Mouse (Mus musculus): ENCODE results near the gene March1. TPM values are rescaled to one million over a fixed set of nuclear protein-coding genes. Genes with fewer than 3 reads are reported as not detected.
A peak's percentile ranks its signal among the peaks of the same experiment; 100 is the strongest.
"Not testable (repeated sequence)": the region's sequence is repeated elsewhere in the genome, so short reads cannot be mapped to it uniquely, and the experiment has no call there.

The March1 gene
- total RNA-seq, 2 experiments from 2014 or later = 46.2 to 51.7 TPM

DNA sequence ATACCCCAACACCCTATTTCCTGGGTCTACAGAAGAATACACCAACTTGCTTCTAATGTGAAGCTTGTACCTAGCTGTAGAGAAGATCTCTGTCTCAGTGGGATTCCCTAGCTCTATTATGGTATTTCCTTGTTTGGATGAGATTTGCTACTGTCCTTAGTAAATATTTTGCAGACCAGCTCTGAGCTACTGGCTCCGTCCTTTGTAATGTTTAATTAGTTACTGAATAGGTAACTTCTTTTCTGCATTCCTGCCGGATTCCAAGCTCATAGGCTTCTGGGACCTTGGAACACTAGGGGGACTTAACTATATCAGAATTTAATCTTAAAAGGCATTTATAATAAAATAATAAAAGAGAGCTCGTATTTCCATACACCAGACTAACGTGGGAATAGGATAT is 799.9 kb downstream of the March1 start:
- not testable (repeated sequence) for DNase-seq

DNA sequence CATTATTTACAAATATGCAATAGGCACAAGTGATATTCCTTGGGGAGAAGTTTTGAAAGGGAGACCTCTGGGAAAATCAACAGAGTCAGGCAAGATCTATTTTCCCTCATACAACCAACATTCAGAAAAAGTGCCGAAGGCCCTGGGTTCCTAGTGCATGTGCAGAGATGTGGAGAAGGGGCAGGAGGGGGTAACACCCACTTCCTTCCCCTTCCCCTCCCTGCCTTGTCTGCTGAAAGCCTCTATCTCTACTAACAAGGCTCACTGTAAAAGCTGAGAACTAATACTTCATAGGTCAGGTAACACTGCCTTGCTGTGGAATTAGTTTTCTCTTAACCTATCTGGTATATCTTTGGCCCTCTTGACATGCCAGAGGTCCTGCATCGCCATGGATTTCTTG is 812.9 kb downstream of the March1 start:
- DNase-seq = no peak

DNA sequence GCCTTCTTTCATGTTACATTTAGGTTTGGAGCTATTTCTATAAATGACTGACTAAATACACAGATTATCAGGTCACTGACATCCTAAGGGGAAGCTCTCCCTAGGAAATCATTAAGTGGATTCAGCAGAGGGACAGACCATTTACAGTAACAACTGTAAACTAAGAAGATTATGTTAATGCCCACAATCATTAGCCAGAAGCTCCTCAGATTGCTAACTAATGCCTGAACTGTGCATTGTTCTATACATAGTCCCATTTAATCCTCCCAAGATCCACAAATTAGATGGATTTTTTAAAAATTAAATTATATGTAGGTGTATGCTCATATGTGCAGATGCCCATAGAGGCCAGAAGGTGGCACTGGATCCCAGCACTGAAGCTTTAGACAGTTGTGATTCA is 815.9 kb downstream of the March1 start:
- DNase-seq = no peak

DNA sequence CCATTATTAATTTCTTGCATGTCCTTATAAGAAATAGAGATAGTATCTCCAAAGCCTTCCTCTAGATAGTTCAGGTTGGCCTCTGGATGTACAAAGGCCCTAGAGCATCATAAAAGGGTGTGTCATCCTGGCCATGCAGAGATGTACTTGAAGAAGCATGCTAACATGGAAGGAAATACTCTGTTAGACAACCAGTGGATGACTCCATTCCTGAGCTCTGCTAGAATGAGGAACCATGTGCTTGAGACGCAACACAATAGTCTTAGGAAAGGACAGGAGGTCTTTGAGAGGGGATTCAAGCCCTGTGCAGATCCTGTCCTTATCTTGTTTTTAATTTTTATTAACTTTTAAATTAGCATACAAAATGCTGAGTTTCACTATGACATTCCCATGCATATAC is 819.1 kb downstream of the March1 start:
- no peak for DNase-seq

DNA sequence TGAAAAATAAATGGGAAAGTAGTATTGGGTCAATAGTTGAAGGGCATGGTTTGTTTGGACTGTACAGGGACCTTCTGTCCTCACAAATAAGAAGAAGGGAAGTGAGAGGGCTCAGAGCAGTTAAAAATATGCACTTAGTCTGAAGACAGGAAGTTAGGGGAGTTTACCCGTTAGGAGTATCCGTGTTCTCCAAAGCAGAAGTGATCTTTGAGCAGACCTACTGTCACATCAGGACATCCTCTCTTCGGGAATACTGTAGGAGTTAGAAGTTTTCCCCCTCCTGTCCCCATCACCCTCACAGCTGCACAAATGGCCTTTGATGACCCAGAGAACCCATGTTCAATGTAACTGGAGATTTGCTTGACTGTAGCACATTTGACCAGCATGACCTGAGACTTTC is 820.2 kb downstream of the March1 start:
- DNase-seq = no peak

DNA sequence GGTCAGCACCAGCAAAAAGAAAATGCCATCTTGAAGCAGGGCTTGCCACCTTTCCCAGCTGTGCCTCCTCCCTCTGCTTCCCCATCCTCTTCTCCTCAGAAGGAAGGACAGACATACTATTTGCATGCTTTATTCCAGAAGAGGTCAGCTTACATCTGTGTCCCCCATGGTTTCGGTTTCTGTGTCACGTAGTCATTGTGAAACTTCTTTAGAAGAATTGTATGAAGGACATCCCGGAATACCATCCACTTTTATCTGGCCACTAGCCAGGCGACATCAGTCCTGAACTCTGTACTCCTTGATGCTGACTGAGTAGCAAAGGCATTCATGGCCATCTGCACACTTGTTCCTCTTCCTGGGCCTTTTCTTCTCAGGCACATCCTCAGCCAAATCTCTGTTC is 820.8 kb downstream of the March1 start:
- no peak for DNase-seq

DNA sequence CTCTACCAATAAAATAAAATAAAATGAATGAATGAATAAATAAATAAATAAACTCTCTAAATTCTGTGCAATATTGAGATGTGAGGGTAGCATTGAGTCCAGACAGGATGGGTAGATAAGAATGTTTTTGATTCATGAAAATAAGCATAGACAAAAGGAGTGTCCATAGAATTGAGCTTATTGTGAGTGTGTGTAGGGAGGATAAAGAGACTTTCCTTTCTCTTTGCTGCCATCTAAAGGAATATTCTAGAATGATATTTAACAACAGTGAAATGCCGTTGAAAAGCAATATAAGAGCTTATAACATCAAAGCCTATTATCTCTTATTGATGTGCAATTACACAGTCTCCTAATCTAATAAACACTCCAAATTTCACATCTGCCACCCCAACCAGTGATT is 823.4 kb downstream of the March1 start:
- DNase-seq = no peak

DNA sequence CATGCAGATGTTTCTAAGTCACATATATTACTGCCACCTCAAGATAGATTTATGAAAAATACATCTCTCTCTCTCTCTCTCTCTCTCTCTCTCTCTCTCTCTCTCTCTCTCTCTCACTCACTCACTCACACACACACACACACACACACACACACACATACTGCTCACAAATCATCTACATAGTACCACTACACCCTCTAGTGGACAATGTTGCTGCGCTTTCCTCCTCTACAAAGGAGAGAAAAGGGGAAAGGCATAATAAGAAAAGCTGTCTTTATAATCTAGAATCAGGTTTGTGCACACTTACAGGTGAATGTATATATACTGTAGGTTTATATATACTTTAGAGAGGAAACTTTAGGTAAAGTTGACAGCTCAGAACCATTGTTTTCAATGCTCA is 825.1 kb downstream of the March1 start:
- no peak for DNase-seq

DNA sequence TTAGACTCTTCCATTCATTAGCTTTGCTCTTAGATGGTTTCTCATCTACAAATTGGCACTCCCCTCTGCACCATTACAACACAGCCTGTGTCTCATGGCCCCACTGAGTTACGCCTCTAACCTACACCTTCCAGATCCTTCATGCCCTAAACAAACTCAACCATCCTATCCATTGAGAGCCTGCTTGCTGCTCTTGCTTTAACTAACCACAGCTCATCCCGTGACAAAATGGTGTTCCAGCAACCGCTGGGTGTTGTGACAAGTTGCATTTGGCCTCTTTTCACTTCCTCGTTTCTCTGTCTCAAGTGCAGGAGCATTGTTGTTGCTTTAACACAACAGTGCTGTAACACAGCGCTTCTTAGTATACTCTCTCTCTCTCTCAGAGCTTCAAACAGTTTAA is 826.4 kb downstream of the March1 start:
- no peak for DNase-seq

DNA sequence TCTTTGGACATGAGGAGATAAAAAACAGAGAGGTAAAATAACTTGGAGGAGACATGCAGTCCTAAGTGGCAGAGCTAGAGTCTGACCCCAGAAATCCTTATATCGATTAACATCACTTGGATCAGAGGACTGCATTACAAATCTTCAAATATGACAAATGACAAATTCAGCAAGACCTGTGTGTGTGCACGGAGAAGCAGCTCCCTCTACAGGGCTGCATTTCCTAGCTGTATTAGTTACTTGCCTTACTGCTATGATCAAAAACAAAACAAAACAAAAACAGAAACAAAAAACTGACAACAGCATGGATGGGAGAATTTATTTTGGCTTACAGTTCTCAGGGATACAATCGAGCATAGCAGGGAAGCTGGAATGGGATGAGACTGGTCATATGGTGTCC is 827.7 kb downstream of the March1 start:
- DNase-seq = no peak

DNA sequence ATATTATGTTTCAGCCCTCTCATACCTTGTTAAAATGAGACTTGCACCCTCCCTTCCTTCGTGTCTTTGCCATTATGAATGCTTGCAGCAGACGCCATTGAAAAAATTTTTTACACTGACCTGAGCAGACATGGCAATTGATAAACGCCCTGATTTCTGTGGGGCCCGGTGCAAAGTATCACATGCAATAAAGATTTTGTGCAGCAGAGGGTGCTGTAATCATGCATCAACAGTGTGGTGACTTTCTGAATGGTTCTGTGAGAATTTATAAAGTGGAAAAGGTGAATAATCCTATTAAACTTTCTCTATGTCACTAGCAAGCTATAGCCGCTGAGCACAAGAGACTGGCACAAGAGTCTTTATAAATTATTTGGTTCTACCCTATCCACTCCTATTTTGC is 833.0 kb downstream of the March1 start:
- peak; percentile 32 to 51 for DNase-seq

DNA sequence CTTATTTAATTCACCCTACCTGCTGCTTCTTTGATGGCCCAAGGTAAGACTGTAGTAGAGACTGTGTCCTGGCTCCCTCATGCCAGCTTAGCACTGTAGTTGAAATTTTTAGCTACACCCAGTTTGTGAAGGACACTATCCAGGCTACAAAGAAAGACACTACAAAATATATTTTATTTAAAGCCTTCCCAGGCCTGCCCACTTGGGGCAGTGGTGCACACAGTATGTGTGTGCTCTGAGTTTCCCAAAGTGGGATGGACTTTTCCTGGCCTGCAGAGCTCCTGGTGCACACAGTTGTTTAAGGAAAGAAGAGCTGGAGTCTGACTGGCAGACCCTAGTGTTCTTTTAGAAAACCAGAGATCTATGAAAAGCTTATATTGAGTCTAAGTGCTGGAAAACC is 839.4 kb downstream of the March1 start:
- no peak for DNase-seq

DNA sequence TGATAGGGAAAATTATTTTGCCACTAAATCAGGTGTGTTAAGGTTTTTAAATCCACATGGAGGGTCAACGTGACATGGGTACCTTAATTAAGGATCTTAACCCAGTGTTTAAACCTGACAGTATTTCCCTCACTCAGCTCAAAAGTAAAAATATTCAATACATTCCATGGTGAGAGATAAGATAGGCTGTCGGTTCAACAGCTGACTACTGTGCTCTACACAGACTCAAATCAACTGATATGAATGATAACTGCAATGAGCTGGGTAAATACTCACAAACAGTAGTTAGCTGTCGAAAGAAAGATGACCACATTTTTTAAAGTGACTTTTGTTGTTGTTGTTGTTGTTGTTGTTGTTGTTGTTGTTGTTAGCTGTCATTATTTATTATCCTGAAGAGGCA is 852.1 kb downstream of the March1 start:
- no peak for DNase-seq

DNA sequence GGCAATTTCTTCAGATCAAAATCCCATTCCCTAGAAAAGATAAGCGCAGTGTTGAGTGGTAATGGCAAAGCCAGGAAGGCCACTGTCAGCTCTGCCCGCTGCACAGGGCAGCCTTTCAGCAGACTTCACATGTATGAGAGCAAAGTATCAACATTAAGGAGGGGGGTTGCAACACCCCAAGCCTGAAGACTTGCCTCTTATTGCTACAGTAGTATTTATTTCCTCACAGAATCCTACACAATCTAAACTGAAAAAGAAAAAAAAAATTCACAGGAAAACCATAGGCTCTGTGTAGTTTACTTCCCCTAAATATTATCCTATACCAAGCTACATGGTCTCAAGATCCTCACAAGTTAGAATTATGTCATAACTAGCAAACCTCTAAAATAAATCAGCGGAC is 859.2 kb downstream of the March1 start:
- no peak for DNase-seq

DNA sequence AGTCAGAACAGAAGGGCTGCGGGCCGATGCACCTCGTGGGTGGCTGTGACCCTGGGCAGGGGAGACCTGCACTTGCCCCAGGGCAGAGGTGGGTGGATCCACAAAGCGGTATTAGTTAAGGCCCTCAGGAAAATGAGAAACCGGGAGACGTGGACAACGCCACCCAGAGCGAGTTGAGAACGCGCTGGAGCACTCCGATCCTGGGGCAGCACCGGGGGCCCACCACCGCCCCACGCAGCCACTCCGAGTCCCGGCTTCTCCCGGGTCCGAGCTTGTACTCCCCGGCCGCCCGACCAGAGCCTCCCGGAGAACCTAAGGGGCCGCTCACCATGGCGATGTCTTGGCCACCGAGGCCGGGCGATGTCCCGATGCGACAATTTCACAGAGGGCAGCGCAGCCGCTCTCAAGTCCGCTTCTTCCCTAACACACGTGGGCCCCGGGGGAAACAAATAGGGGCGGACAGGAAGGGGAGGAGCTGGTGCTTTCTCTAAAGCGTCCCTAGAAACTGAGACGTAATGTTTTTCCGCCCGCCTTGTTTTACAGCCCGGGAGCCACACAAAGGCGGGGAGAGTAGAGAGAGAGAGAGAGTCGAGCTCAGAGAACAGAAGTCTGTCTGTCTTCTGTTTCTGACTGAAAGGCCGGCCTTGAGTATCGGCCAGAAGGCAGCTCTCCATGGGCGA is 868.5 kb downstream of the March1 start, which contains the start of gene Tma16:
Tma16 (minus strand) TSS at position 447 of the 680 bp plus-strand sequence.
- DNase-seq = peak; percentile 84

DNA sequence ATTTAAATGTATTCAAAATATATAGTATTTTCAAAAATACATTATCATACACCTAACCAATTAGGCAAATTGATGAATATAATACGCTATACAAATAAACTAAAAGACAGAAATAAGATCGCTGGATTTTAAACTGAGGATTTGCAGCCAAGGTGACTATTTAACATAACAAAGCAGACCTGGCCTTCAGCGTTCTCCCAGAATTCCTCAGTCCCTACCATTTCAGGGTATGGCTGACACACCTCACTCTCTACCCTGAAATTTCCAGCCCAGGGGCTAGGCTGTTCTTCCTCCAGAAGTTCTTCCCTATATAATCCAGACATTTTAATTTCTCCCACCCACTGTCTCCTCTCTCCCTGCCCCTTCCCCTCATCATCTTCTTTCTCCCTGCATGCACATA is 870.9 kb downstream of the March1 start:
- no peak for DNase-seq

DNA sequence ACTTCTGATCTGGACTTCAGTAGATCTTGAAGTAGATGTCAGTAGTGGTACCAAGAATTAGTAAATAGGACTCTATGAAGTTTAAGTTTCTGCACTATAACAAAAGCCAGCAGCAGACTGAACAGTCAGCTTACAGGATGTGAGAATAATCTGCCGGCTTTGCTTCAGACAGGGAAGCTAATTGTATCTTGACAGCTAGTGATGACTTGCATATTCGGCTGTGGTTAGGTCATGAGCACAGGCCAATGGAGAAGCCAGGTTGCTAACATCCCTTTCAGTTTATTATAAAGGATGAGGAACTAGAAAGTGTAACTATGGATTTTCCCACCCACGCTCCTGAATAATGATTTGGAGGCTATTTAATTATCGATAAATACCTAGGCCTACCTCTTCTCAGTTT is 872.9 kb downstream of the March1 start:
- no peak for DNase-seq

DNA sequence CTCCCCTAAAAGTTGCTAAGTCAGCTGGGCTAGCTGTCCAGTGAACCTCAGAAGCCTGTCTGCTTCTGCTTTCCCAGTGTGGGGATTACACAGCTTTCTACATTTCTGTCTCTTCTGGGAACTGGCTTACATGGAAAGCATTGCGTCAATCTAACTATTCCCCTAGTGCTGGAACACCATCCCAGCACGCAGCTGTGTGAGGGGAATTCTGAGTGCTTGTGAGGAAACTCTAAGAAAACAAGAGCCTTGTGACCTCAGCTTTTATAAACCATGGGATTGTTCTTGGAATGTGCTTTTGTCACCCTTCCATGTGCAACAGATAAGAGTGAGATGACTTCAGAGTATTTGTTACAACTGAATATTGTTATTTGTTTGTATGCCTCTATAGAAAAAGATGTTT is 876.8 kb downstream of the March1 start:
- DNase-seq = no peak

DNA sequence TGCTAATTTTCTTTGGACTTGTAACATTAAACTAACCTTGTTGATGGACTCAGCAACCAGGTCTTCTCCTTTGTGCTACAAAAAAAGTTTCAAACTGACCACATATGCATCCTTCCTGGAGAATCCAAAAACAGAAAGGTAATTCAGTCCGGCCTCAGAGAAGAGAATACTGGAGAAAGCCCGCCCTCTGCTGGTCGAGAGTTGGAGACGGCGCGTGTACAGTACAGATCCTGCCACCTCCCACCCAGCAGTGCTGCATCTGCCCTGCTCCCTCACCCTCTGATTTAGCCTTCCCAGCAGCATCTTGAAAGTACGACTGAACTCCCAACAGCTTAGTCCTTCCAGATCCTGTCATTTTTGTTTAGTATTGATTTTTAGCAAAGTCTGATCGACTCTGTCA is 878.0 kb downstream of the March1 start:
- peak; percentile 69 to 78 for DNase-seq

DNA sequence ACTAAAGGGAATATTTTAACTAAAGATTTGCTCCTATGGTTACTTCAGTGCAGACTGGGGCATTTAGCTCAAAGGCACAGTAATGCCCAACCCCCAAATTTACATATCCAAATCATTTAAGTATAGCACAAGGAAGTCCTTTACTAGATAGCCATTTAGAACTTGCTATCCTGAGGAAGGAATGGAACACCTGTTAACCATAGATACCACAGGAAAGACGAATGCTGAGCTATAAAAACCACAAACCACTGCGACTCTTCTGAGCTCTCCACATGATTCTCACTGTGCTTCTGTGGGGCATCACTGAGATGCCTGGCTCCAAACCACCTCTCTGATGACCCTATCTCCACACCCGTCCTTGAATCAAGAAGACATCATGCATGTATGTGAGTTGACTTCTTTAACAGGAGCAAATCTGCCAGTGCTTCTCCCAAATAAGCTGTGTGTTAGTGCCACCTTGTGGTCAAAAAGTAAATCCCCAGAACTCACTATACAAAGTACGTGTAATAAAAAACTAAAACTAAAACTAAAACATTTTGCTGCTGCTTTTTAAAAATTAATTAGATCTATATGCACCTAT is 879.4 kb downstream of the March1 start:
- peak in 1 of 2 experiments; percentile 10 for DNase-seq

DNA sequence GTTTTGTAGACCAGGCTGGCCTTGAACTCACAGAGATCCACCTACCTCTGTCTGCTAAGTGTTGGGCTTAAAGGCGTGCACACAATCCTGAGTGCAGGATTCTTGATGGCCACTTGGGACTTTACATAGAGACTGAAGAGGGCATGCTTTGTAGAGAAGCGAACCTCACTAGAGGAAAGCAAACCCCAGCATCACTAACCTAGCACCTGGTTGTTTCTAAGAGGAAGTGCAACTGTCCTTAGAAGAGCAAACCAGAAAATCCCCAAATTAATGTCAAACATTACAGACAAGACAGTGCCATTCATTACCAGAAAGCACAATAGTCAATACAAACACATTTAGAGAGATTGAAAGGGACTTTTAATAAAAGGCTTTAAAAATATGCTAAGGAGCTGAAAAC is 885.7 kb downstream of the March1 start:
- no peak for DNase-seq

DNA sequence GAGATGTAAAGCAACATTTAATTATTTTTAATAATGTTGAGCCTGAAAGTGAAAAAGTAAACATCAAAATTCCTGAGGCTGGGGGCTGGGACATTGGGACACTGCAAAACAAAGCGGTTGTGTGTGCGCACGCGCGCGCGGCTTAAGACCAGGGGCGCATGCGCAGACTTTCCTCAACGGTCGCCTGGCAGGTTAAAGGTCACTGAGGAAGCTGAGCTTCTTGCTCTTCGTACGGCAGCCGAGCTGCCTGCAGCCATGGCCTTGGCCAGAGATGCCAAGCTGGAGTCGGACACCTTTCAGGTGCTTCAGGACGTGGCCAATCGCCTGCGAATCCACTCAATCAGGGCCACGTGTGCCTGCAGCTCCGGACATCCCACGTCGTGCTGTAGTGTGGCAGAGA is 893.8 kb downstream of the March1 start, which contains the start of gene Tktl2:
Tktl2 (plus strand) TSS at position 220 of the 400 bp plus-strand sequence.
- DNase-seq = no peak

DNA sequence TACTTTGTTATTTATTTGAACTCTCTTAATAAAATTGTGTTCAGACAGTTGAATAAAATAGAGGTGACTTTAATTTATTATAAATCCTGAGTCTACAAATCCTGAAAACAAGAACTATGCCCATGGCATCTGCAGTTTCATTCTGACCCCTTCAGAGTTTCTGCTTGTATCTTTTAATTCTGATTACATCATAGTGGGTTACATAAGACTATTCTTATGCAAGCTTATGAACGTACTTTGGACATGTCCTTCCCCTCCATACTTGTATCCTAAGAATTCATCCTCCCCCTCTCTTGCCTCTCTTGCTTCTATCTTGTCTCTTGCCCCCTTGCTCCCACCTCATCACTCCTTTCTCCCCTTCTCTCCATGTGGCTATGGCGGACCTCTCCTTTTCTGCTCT is 901.4 kb downstream of the March1 start:
- DNase-seq = no peak

DNA sequence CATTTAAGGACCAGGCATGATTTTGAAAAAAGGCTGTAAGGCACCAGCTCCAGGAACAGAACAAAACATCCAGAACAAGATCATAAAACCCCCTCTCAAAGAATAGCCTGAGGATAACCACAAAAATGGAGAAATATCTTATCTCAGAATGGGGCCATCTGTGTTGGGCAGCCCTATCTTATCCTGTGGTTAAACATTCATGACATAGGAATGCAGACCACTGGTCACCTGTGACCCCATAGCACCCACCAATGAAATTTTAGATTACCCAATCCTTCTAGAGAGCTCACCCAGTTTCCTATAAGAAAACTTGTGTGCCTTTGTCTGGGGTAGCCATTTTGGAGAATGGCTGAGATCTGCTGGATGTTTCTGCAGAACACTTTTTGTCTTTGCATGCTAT is 902.9 kb downstream of the March1 start:
- DNase-seq = no peak

All from layer of hippocampus, postnatal 36 days (tissue).